Mouse (Mus musculus): ENCODE data around the gene Actl7b. TPM values are rescaled to one million over a fixed set of nuclear protein-coding genes. Genes with fewer than 3 reads are reported as not detected.

The Actl7b gene
- polyA plus RNA-seq, 1 experiment, result not detected

GRCm38 (mm10) chr4:56743363-56744195 lies 2.3 kb upstream of the Actl7b start, which contains the start of gene Actl7a:
Gene Actl7a, plus strand, starts transcription at chr4:56743413.
- Histone ChIP-seq H3K4me3 (ENCODE audit: insufficient read depth, low read depth, low read length) (no peak within 1 kb of the TSS), H3K4me1 (ENCODE audit: control insufficient read depth, insufficient read depth, low read length) (peaks cover 3% of the 10 kb centered on the region; the same call in 1 of the 2 replicates), H3K27ac (ENCODE audit: insufficient read depth, low read depth, low read length) (no peak within 1 kb of the TSS)
- WGBS, result 96% methylated on average over 21 of the region's 21 CpGs
- no peak for TF ChIP-seq POLR2A (IDR thresholded peaks at IDR 0.05; ENCODE audit: insufficient read depth, low read depth, low read length)
- no peak for TF ChIP-seq CTCF (IDR thresholded peaks at IDR 0.05; ENCODE audit: insufficient read depth, low read depth, low read length)

DNA sequence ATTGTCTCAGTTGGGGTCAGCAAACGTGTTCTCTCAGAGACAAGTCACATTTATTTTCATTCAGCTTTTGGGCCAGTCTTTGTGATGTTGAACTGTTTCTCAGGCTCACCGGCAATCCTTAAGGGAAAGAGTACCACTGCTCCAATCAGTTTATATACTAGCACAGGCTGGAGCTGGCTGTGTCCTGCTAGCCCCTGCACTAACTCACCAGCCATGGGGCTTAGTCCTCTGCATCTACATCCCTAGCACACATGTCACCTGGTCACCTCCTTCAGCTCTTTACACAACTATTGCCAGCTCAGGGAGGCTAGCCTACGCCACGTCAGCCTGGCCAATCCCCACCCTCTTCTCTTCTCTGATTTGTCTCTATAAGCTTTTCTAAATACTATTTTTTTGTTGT lies 1.5 kb upstream of the Actl7b start:
- 88% methylated on average over 4 of the region's 4 CpGs for WGBS
- H3K4me3 ChIP-seq (ENCODE audit: insufficient read depth, low read depth, low read length), result no peak overlapping the region
- TF ChIP-seq POLR2A (IDR thresholded peaks at IDR 0.05; ENCODE audit: insufficient read depth, low read depth, low read length), result no peak
- H3K4me1 ChIP-seq (ENCODE audit: control insufficient read depth, insufficient read depth, low read length), result peaks cover 3% of the 10 kb centered on the region; the same call in 1 of the 2 replicates
- no peak overlapping the region for H3K27ac ChIP-seq (ENCODE audit: insufficient read depth, low read depth, low read length)

DNA sequence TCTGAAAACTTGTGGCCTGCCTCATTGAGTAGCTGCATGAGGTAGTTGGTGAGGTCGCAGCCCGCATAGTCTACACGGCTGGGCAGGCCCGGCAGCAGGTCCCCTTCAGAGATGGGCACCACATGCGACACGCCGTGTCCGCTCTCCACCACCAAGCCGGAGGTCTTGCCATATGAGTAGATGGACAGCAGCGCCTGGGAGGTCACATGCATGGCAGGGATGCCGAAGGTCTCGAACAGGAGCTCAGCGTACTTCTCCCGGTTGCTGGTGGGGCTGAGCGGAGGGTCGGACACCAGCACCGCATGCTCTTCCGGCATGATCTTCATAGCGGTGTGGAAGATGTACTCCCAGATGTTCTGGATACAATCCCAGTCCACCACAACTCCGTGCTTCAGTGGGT lies 632 bp downstream of the Actl7b start:
- H3K4me1 ChIP-seq (ENCODE audit: control insufficient read depth, insufficient read depth, low read length), result peaks cover 3% of the 10 kb centered on the region; the same call in 1 of the 2 replicates
- H3K27ac ChIP-seq (ENCODE audit: insufficient read depth, low read depth, low read length), result no peak overlapping the region
- 96% methylated on average over 20 of the region's 20 CpGs for WGBS
- TF ChIP-seq CTCF (IDR thresholded peaks at IDR 0.05; ENCODE audit: insufficient read depth, low read depth, low read length), result no peak
- no peak for TF ChIP-seq POLR2A (IDR thresholded peaks at IDR 0.05; ENCODE audit: insufficient read depth, low read depth, low read length)
- H3K4me3 ChIP-seq (ENCODE audit: insufficient read depth, low read depth, low read length), result no peak overlapping the region

DNA sequence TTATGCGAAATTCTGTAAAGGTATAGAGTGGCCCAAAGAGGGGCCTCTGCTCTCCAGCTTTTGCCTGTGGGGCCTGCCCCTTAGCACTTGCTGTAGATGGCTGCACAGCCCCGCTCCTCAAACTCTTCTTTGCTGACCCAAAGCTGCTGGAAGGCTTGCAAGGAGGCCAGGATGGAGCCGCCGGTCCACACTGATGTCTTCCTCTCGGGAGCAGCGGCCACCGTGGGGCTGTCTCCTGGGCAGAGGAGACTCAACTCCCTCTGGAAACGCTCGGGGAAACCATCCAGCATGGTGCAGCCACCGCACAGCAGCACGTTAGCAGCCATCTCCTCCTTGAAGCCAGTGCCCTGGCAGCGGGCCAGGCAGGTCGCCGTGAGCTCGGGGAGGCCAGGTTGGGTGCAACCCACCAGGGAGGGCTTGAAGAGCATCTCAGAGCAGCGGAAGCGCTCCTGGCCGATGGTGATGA lies 1.2 kb downstream of the Actl7b start, which contains the start of gene Gm26657:
Gene Gm26657, plus strand, starts transcription at position 51 of the 466 bp plus-strand sequence.
- TF ChIP-seq POLR2A (IDR thresholded peaks at IDR 0.05; ENCODE audit: insufficient read depth, low read depth, low read length), result no peak
- no peak for TF ChIP-seq CTCF (IDR thresholded peaks at IDR 0.05; ENCODE audit: insufficient read depth, low read depth, low read length)

DNA sequence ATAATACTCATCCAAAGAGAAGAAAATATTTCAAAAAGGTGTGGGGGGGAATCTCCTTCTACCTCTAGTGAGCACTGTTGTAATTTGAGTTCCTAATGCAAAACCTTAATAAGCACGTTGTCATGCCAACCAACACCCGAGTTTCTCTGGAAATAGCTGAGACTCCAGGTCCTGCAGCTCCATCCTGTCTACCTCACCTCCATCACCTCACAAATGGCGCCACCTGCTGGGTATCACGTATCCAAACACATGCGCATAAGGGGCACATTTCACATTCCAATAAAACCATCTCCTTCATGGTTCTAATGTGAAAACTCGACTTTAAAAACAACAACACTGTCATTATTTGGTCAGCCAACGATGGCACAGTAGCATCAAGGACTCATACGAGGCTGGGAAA lies 15.4 kb downstream of the Actl7b start:
- WGBS, result 59% methylated on average over 8 of the region's 8 CpGs
- H3K4me1 ChIP-seq (ENCODE audit: control insufficient read depth, insufficient read depth, low read length), result no peaks in the 10 kb centered on the region; the same call in 1 of the 2 replicates
- H3K4me3 ChIP-seq (ENCODE audit: insufficient read depth, low read depth, low read length), result no peak overlapping the region
- no peak overlapping the region for H3K27ac ChIP-seq (ENCODE audit: insufficient read depth, low read depth, low read length)
- no peak for TF ChIP-seq POLR2A (IDR thresholded peaks at IDR 0.05; ENCODE audit: insufficient read depth, low read depth, low read length)
- no peak for TF ChIP-seq CTCF (IDR thresholded peaks at IDR 0.05; ENCODE audit: insufficient read depth, low read depth, low read length)

More for the DNA sequence above, 1.2 kb downstream of the Actl7b start, which contains the start of gene Gm26657:
- Histone ChIP-seq H3K4me3 (ENCODE audit: insufficient read depth, low read depth, low read length) (no peak within 1 kb of the TSS), H3K27ac (ENCODE audit: insufficient read depth, low read depth, low read length) (no peak within 1 kb of the TSS), H3K4me1 (ENCODE audit: control insufficient read depth, insufficient read depth, low read length) (peaks cover 3% of the 10 kb centered on the region; the same call in 1 of the 2 replicates)
- WGBS, result 87% methylated on average over 18 of the region's 18 CpGs

DNA sequence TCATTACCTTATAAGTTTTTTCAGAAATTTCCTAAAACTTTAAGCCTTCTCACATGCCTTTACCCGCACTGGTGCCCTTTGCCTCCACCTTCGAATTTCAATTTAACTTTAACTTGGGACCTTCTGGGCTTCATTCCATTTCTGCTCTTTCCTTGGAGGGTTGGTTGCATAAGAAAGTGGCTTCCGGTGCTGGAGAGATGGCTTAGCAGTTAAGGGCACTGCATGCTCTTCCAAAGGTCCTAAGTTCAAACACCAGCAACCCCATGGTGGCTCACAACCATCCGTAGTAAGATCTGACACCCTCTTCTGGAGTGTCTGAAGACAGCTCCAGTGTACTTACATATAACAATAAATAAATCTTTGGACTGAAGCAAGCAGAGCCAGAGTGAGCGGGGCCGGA lies 18.0 kb downstream of the Actl7b start:
- 96% methylated on average over 6 of the region's 6 CpGs for WGBS

GRCm38 (mm10) chr4:56722346-56722745 lies 18.9 kb downstream of the Actl7b start:
- H3K4me1 ChIP-seq (ENCODE audit: control insufficient read depth, insufficient read depth, low read length), result no peaks in the 10 kb centered on the region; the same call in 1 of the 2 replicates
- no peak for TF ChIP-seq POLR2A (IDR thresholded peaks at IDR 0.05; ENCODE audit: insufficient read depth, low read depth, low read length)
- no peak for TF ChIP-seq CTCF (IDR thresholded peaks at IDR 0.05; ENCODE audit: insufficient read depth, low read depth, low read length)
- H3K27ac ChIP-seq (ENCODE audit: insufficient read depth, low read depth, low read length), result no peak overlapping the region
- H3K4me3 ChIP-seq (ENCODE audit: insufficient read depth, low read depth, low read length), result no peak overlapping the region
- WGBS, result 46% methylated on average over 6 of the region's 6 CpGs

More for the DNA sequence above, 18.0 kb downstream of the Actl7b start:
- Histone ChIP-seq H3K4me3 (ENCODE audit: insufficient read depth, low read depth, low read length) (no peak overlapping the region), H3K27ac (ENCODE audit: insufficient read depth, low read depth, low read length) (no peak overlapping the region), H3K4me1 (ENCODE audit: control insufficient read depth, insufficient read depth, low read length) (no peaks in the 10 kb centered on the region; the same call in 1 of the 2 replicates)
- no peak for TF ChIP-seq POLR2A (IDR thresholded peaks at IDR 0.05; ENCODE audit: insufficient read depth, low read depth, low read length)
- TF ChIP-seq CTCF (IDR thresholded peaks at IDR 0.05; ENCODE audit: insufficient read depth, low read depth, low read length), result no peak

DNA sequence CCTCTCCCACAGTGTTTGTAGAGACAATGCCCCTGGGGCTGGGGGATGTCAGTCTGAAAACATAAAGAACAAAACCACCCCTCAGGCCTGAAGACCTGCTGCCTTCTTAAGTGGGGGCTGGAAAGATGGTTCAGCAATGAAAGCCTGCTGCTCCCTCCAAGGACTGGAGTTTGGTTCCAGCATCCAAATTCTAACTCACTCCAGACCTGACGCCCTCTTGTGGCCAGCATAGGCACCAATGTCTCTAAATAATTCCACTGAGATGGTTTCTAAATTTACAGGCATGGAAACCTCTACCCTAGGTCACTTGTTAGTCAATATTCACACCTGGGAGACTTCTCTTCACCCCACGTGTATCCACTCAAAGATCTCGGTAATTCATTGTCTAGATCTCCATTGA lies 19.8 kb downstream of the Actl7b start:
- TF ChIP-seq POLR2A (IDR thresholded peaks at IDR 0.05; ENCODE audit: insufficient read depth, low read depth, low read length), result no peak
- no peak for TF ChIP-seq CTCF (IDR thresholded peaks at IDR 0.05; ENCODE audit: insufficient read depth, low read depth, low read length)
- Histone ChIP-seq H3K4me3 (ENCODE audit: insufficient read depth, low read depth, low read length) (no peak overlapping the region), H3K27ac (ENCODE audit: insufficient read depth, low read depth, low read length) (no peak overlapping the region), H3K4me1 (ENCODE audit: control insufficient read depth, insufficient read depth, low read length) (no peaks in the 10 kb centered on the region; the same call in 1 of the 2 replicates)
- WGBS, result 48% methylated on average over 3 of the region's 3 CpGs

GRCm38 (mm10) chr4:56720403-56720802 lies 20.8 kb downstream of the Actl7b start:
- TF ChIP-seq CTCF (IDR thresholded peaks at IDR 0.05; ENCODE audit: insufficient read depth, low read depth, low read length) (no peak), POLR2A (IDR thresholded peaks at IDR 0.05; ENCODE audit: insufficient read depth, low read depth, low read length) (no peak)
- H3K4me3 ChIP-seq (ENCODE audit: insufficient read depth, low read depth, low read length), result no peak overlapping the region

More at GRCm38 (mm10) chr4:56720403-56720802, 20.8 kb downstream of the Actl7b start:
- Histone ChIP-seq H3K27ac (ENCODE audit: insufficient read depth, low read depth, low read length) (no peak overlapping the region), H3K4me1 (ENCODE audit: control insufficient read depth, insufficient read depth, low read length) (no peaks in the 10 kb centered on the region; the same call in 1 of the 2 replicates)
- 77% methylated on average over 9 of the region's 9 CpGs for WGBS
